Mouse (Mus musculus) embryonic facial prominence, embryonic 14.5 days (tissue): ENCODE data around the gene Fastkd5. TPM values are rescaled to one million over a fixed set of nuclear protein-coding genes. Genes with fewer than 3 reads are reported as not detected.

Experiments
- ATAC-seq: fragments of 200-750 bp; cut with Nextera tagmentation; 2 replicates; pipeline ENCODE4 v1.8.0; 2017; ENCODE audit warnings: low read depth, moderate number of reproducible peaks, moderate TSS enrichment
- DNase-seq: peaks from one replicate; pipeline ENCODE4 v3.0.0-alpha.2; 2015; ENCODE audit warnings: low spot score
- H3K27ac ChIP-seq: fragments of 300-500 bp; sonication (generic); replicated peaks from 2 replicates; pipeline ENCODE4 v1.5.1; 2014; ENCODE audit warnings: low read depth, mild to moderate bottlenecking, low read length, moderate library complexity
- H3K27me3 ChIP-seq: fragments of 300-500 bp; sonication (generic); replicated peaks from 2 replicates; pipeline ENCODE4 v1.6.1; 2014; ENCODE audit warnings: low read length; ENCODE audit not compliant: control insufficient read depth, insufficient read depth
- H3K36me3 ChIP-seq: fragments of 300-500 bp; sonication (generic); 2 replicates; pipeline ENCODE4 v1.6.1; 2014; ENCODE audit warnings: low read length, mixed read lengths; ENCODE audit not compliant: control insufficient read depth, insufficient read depth
- H3K4me1 ChIP-seq: fragments of 300-500 bp; sonication (generic); 2 replicates; pipeline ENCODE4 v1.6.1; 2014; ENCODE audit warnings: antibody characterized with exemption, low read length; ENCODE audit not compliant: control insufficient read depth, insufficient read depth
- H3K4me2 ChIP-seq: fragments of 300-500 bp; sonication (generic); 2 replicates; pipeline ENCODE4 v1.6.1; 2014; ENCODE audit warnings: low read depth, mild to moderate bottlenecking, low read length, moderate library complexity, mixed read lengths
- H3K4me3 ChIP-seq: fragments of 300-500 bp; sonication (generic); 2 replicates; pipeline ENCODE4 v1.5.1; 2014; ENCODE audit warnings: low read depth, mild to moderate bottlenecking, low read length
- H3K9ac ChIP-seq: fragments of 300-500 bp; sonication (generic); 2 replicates; pipeline ENCODE4 v1.6.1; 2014; ENCODE audit warnings: low read depth, mild to moderate bottlenecking, low read length, moderate library complexity, mixed read lengths
- H3K9me3 ChIP-seq: fragments of 300-500 bp; sonication (generic); 2 replicates; pipeline ENCODE4 v1.6.1; 2016; ENCODE audit warnings: low read length; ENCODE audit not compliant: control insufficient read depth
- WGBS: fragments of 180-500 bp; shearing (Covaris S2); extraction: QIAGEN DNeasy Blood & Tissue Kit; methylation state at CpG from one replicate; pipeline ENCODE4 v1.1.7; 2014; 5-methylcytosine and 5-hydroxymethylcytosine counted together
- polyA plus RNA-seq: library from polyadenylated mRNA; unstranded; fragments of >200 nt; fragmentation: Nextera tagmentation; extraction: Ambion mirVana; gene quantifications from 2 replicates; pipeline ENCODE4 v1.2.1, GENCODE M21; 2014

The Fastkd5 gene
- polyA plus RNA-seq = 14.7 and 15.4 TPM in 2 replicates

GRCm38 (mm10) chr2:130629839-130630203 is at the start of gene Fastkd5, which contains the start of gene Ubox5:
TSS of gene Fastkd5 (minus strand) at chr2:130630027.
TSS of gene Ubox5 (minus strand) at chr2:130630038.
- peak within 1 kb of the TSS; percentile 95 for H3K9ac ChIP-seq
- WGBS = under 1% methylated on average over 25 of the region's 25 CpGs
- peaks cover 12% of the 10 kb centered on the region for H3K4me1 ChIP-seq
- DNase-seq (peak; percentile 93), ATAC-seq (peak; percentile 90)
- H3K36me3 ChIP-seq = peaks cover 34% of the 10 kb centered on the region
- peak within 1 kb of the TSS; percentile 91 for H3K4me2 ChIP-seq
- no peaks in the 10 kb centered on the region for H3K9me3 ChIP-seq
- peak within 1 kb of the TSS; percentile 81 for H3K27ac ChIP-seq
- peaks cover 13% of the 10 kb centered on the region for H3K27me3 ChIP-seq
- peak within 1 kb of the TSS; percentile 96 for H3K4me3 ChIP-seq

- WGBS = 97% methylated on average over 12 of the region's 12 CpGs
- Histone ChIP-seq H3K36me3 (peaks cover 94% of the 10 kb centered on the region), H3K27me3 (no peaks in the 10 kb centered on the region), H3K9ac (no peak overlapping the region), H3K4me2 (no peak overlapping the region), H3K4me3 (no peak overlapping the region), H3K9me3 (no peaks in the 10 kb centered on the region), H3K4me1 (no peaks in the 10 kb centered on the region), H3K27ac (no peak overlapping the region)
- ATAC-seq (no peak), DNase-seq (no peak)
These were observed 49.3 kb upstream of the Fastkd5 start for GRCm38 (mm10) chr2:130679154-130679553.

GRCm38 (mm10) chr2:130677211-130677610 is 47.4 kb upstream of the Fastkd5 start:
- Histone ChIP-seq H3K9ac (no peak overlapping the region), H3K4me2 (no peak overlapping the region), H3K27ac (no peak overlapping the region), H3K36me3 (peaks cover 94% of the 10 kb centered on the region), H3K4me3 (no peak overlapping the region), H3K4me1 (no peaks in the 10 kb centered on the region), H3K27me3 (no peaks in the 10 kb centered on the region), H3K9me3 (no peaks in the 10 kb centered on the region)
- WGBS = 81% methylated on average over 10 of the region's 10 CpGs
- DNase-seq = no peak
- ATAC-seq = no peak

- WGBS = 1% methylated on average over 30 of the region's 31 CpGs
- Histone ChIP-seq H3K4me1 (peaks cover 19% of the 10 kb centered on the region), H3K4me2 (peak within 1 kb of the TSS; percentile 68), H3K36me3 (peaks cover 19% of the 10 kb centered on the region), H3K27ac (peak within 1 kb of the TSS; percentile 79), H3K4me3 (peak within 1 kb of the TSS; percentile 65), H3K27me3 (no peaks in the 10 kb centered on the region), H3K9ac (peak within 1 kb of the TSS; percentile 83), H3K9me3 (no peaks in the 10 kb centered on the region)
- ATAC-seq (peak; percentile 64), DNase-seq (peak; percentile 96)
These were observed 37.7 kb upstream of the Fastkd5 start, which contains the start of gene Itpa for GRCm38 (mm10) chr2:130667559-130667958. TSS of gene Itpa (plus strand) at chr2:130667610.

GRCm38 (mm10) chr2:130664102-130664701 is 34.4 kb upstream of the Fastkd5 start, which contains the start of gene Ddrgk1:
TSS of gene Ddrgk1 (minus strand) at chr2:130664659.
- Histone ChIP-seq H3K9ac (peak within 1 kb of the TSS; percentile 92), H3K4me3 (peak within 1 kb of the TSS; percentile 60), H3K9me3 (no peaks in the 10 kb centered on the region), H3K27me3 (no peaks in the 10 kb centered on the region), H3K27ac (peak within 1 kb of the TSS; percentile 99), H3K4me1 (peaks cover 15% of the 10 kb centered on the region), H3K4me2 (peak within 1 kb of the TSS; percentile 71), H3K36me3 (peaks cover 40% of the 10 kb centered on the region)
- 0% methylated on average over 25 of the region's 40 CpGs for WGBS
- peak; percentile 98 for DNase-seq
- peak; percentile 98 for ATAC-seq

GRCm38 (mm10) chr2:130663342-130663741 is 33.5 kb upstream of the Fastkd5 start:
- ATAC-seq = no peak
- no peaks in the 10 kb centered on the region for H3K27me3 ChIP-seq
- H3K4me1 ChIP-seq = peaks cover 13% of the 10 kb centered on the region
- peak overlapping the region; percentile 60 for H3K4me3 ChIP-seq
- H3K27ac ChIP-seq = peak overlapping the region; percentile 99; the same call in 1 of the 2 replicates
- DNase-seq = no peak
- peaks cover 48% of the 10 kb centered on the region for H3K36me3 ChIP-seq
- WGBS = 84% methylated on average over 11 of the region's 11 CpGs
- H3K9ac ChIP-seq = peak overlapping the region; percentile 92
- H3K9me3 ChIP-seq = no peaks in the 10 kb centered on the region
- peak overlapping the region; percentile 71 for H3K4me2 ChIP-seq

- 97% methylated on average over 10 of the region's 10 CpGs for WGBS
- DNase-seq = no peak
- H3K36me3 ChIP-seq = peaks cover 96% of the 10 kb centered on the region
- H3K4me3 ChIP-seq = no peak overlapping the region
- no peak overlapping the region for H3K4me2 ChIP-seq
- H3K27me3 ChIP-seq = no peaks in the 10 kb centered on the region
- H3K27ac ChIP-seq = no peak overlapping the region
- no peaks in the 10 kb centered on the region for H3K9me3 ChIP-seq
- ATAC-seq = no peak
- H3K4me1 ChIP-seq = peaks cover 6% of the 10 kb centered on the region
- no peak overlapping the region for H3K9ac ChIP-seq
These were observed 28.7 kb upstream of the Fastkd5 start for GRCm38 (mm10) chr2:130658530-130658929.

- ATAC-seq = no peak
- Histone ChIP-seq H3K9ac (no peak overlapping the region), H3K27me3 (no peaks in the 10 kb centered on the region), H3K36me3 (peaks cover 100% of the 10 kb centered on the region), H3K4me1 (no peaks in the 10 kb centered on the region), H3K27ac (no peak overlapping the region), H3K4me2 (no peak overlapping the region), H3K9me3 (no peaks in the 10 kb centered on the region), H3K4me3 (no peak overlapping the region)
- 82% methylated on average over 6 of the region's 6 CpGs for WGBS
- DNase-seq = no peak
These were observed 27.7 kb upstream of the Fastkd5 start for GRCm38 (mm10) chr2:130657541-130657940.

GRCm38 (mm10) chr2:130656536-130656935 is 26.7 kb upstream of the Fastkd5 start:
- Histone ChIP-seq H3K36me3 (peaks cover 100% of the 10 kb centered on the region), H3K27me3 (no peaks in the 10 kb centered on the region), H3K4me2 (no peak overlapping the region), H3K9me3 (no peaks in the 10 kb centered on the region), H3K9ac (no peak overlapping the region), H3K4me1 (no peaks in the 10 kb centered on the region), H3K27ac (no peak overlapping the region), H3K4me3 (no peak overlapping the region)
- DNase-seq (no peak), ATAC-seq (no peak)
- WGBS = 89% methylated on average over 9 of the region's 9 CpGs
